Mouse (Mus musculus) regulatory T cell (primary cell): ENCODE measurements at regions not wholly inside any gene's neighbourhood (a gene's known extent, or its start where the extent isn't known, plus 50 kb on each side); places are given as distances from the start of the nearest gene placed in this dataset.

Experiments
- in situ Hi-C: fragments of 300-600 bp; cut with MboI, MseI; formaldehyde crosslinking; loops from one replicate; pipeline ENCODE4 v1.15.1; 2025; ENCODE audit warnings: high pct_unique_total_duplicates

GRCm38 (mm10) chr4:39508866-39509265, 58.8 kb downstream of the 1700009N14Rik start:
- in situ Hi-C loops: no loop called here

- in situ Hi-C loops: no loop called here
Observed at GRCm38 (mm10) chr4:39527492-39527891, 77.4 kb downstream of the 1700009N14Rik start.

- in situ Hi-C loops: no loop called here
Observed at GRCm38 (mm10) chr4:39528661-39529060, 78.6 kb downstream of the 1700009N14Rik start.

- in situ Hi-C loops: loop anchor here (10.0 kb wide), 1 partner anchor 659 kb away; no protein-coding TSS in a partner anchor
Observed at GRCm38 (mm10) chr4:39556101-39556763, 106.1 kb downstream of the 1700009N14Rik start.

GRCm38 (mm10) chr4:39597426-39597825, 147.3 kb downstream of the 1700009N14Rik start:
- in situ Hi-C loops: no loop called here

GRCm38 (mm10) chr4:39605046-39605445, 155.0 kb downstream of the 1700009N14Rik start:
- in situ Hi-C loops: no loop called here

- in situ Hi-C loops: no loop called here
Observed at GRCm38 (mm10) chr4:39644136-39644535, 194.0 kb downstream of the 1700009N14Rik start.

- in situ Hi-C loops: no loop called here
Observed at GRCm38 (mm10) chr4:39644849-39645248, 194.8 kb downstream of the 1700009N14Rik start.

- in situ Hi-C loops: no loop called here
Observed at GRCm38 (mm10) chr4:39660538-39660937, 210.4 kb downstream of the 1700009N14Rik start.

- in situ Hi-C loops: no loop called here
Observed at GRCm38 (mm10) chr4:39672609-39673008, 222.5 kb downstream of the 1700009N14Rik start.

GRCm38 (mm10) chr4:39695236-39695635, 245.1 kb downstream of the 1700009N14Rik start:
- in situ Hi-C loops: no loop called here

- in situ Hi-C loops: no loop called here
Observed at GRCm38 (mm10) chr4:39697565-39697964, 247.5 kb downstream of the 1700009N14Rik start.

- in situ Hi-C loops: no loop called here
Observed at GRCm38 (mm10) chr4:39699347-39699746, 249.3 kb downstream of the 1700009N14Rik start.

GRCm38 (mm10) chr4:39717477-39717876, 267.4 kb downstream of the 1700009N14Rik start:
- in situ Hi-C loops: no loop called here

- in situ Hi-C loops: no loop called here
Observed at GRCm38 (mm10) chr4:39718691-39719090, 268.6 kb downstream of the 1700009N14Rik start.

- in situ Hi-C loops: no loop called here
Observed at GRCm38 (mm10) chr4:39719951-39720350, 269.9 kb downstream of the 1700009N14Rik start.

- in situ Hi-C loops: no loop called here
Observed at GRCm38 (mm10) chr4:39721524-39721923, 271.4 kb downstream of the 1700009N14Rik start.

- in situ Hi-C loops: no loop called here
Observed at GRCm38 (mm10) chr4:39765586-39765985, 315.5 kb downstream of the 1700009N14Rik start.

GRCm38 (mm10) chr4:39791096-39791495, 341.0 kb downstream of the 1700009N14Rik start:
- in situ Hi-C loops: no loop called here

GRCm38 (mm10) chr4:39809950-39810349, 332.9 kb upstream of the Aco1 start:
- in situ Hi-C loops: no loop called here

- in situ Hi-C loops: no loop called here
Observed at GRCm38 (mm10) chr4:39812766-39813165, 330.1 kb upstream of the Aco1 start.

GRCm38 (mm10) chr4:39815620-39816019, 327.3 kb upstream of the Aco1 start:
- in situ Hi-C loops: no loop called here

- in situ Hi-C loops: no loop called here
Observed at GRCm38 (mm10) chr4:39817675-39818074, 325.2 kb upstream of the Aco1 start.

- in situ Hi-C loops: no loop called here
Observed at GRCm38 (mm10) chr4:39833634-39834033, 309.2 kb upstream of the Aco1 start.
